Mouse (Mus musculus): ENCODE data around the gene Glod4.

GRCm38 (mm10) chr11:76144386-76144785 lies 99.1 kb downstream of the Glod4 start:
- no peak for TF ChIP-seq POLR2A (IDR thresholded peaks at IDR 0.05; ENCODE audit: low read depth, low read length)
- no peak for TF ChIP-seq CTCF (IDR thresholded peaks at IDR 0.05; ENCODE audit: extremely low read depth, insufficient read length, insufficient replicate concordance, low read depth, low read length)

Data from small intestine, adult 2 months (tissue).